Mouse (Mus musculus): Measurements from ENCODE around the gene Tdpoz2.
"Not testable (repeated sequence)": the region's sequence is repeated elsewhere in the genome, so short reads cannot be mapped to it uniquely, and the experiment has no call there.

Tdpoz2 gene

DNA sequence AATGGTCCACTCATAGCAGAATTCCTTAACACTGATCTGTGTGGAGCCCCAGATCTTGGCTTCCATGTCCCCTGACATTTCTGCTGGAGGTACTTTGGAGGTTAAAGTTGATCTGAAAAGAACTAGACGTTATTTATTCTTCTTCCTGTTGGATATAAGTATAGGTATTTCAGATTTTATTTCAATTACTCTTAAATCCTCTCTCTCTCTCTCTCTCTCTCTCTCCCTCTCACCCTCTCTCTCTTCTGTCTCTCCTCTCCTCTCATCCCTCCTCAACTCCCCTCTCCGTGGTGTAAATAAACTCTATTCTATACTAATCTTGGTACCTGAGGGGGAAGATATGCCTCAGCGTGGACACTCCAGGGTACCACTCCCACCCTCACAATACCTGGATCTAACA lies at the start of gene Tdpoz2:
Gene Tdpoz2 (minus strand): TSS at position 101 of the 400 bp plus-strand sequence.
- DNase-seq: no peak

- not testable (repeated sequence) for DNase-seq
These were observed 40.5 kb upstream of the Tdpoz2 start, which contains the start of gene Gm37596 for GRCm38 (mm10) chr3:93692970-93693369. Gm37596 (minus strand) TSS chr3:93693070.

DNA sequence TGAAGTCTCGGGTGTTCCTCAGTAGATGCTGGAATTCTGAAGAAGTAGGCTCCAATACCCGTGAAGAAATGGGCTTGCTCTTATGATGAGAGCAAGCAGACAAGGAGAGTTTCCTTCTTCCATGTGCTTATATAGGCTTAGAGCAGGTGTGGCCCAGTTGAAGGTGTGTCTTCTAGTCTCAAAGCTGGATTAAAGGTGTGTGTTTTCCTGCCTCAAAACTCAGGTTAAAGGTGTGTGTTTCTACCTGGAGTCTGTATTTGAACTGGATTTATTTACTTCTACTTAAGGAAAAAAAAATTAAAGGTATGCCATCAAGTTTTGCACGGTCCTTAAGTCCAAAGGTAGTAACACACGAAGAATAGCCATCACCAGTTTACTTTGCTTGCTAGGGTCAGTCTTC lies 23.7 kb upstream of the Tdpoz2 start, which contains the start of gene Tdpoz1:
Gene Tdpoz1 (minus strand): TSS at position 101 of the 400 bp plus-strand sequence.
- DNase-seq: not testable (repeated sequence)

- DNase-seq: not testable (repeated sequence)
These were observed 18.5 kb upstream of the Tdpoz2 start for GRCm38 (mm10) chr3:93670805-93671503.

GRCm38 (mm10) chr3:93654260-93654659 lies 1.8 kb upstream of the Tdpoz2 start:
- DNase-seq: no peak

DNA sequence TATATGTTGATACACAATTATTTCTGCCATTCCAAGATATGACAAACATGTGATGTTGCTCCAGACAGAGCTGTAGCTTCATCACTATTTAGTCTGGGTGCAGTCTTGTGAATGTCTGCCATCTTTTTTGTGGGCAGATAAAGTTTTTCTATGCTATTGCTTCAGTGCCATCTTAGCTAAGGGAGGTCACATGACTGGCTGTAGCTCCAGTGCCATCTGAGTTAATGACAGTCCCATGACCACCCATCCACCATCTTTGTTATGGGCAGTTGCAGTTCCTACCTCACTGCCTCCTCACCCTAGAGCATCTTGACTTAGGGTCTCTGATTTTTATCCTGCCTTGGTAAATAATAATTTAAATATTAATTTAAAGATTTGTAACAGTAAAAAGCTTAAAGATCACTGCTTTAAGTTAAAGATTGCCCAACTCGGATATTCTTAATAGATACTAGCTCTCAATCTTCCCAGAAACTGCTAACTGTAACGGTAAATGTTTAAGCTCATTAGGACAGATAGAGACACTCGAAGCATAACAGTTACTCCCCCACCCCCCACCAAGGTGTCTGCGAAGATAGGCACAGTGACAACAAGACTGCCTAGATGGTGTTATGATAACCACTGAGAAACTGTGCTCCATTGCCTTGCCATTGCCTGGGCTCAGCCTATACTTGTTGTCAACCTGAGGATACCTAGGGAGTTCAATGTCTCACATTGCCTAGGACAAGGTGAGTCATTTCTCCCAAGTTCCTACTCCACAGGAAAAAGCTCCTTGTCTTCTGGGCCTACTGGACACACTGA lies 21.4 kb downstream of the Tdpoz2 start:
- DNase-seq: not testable (repeated sequence)

GRCm38 (mm10) chr3:93608970-93609369 lies 43.5 kb downstream of the Tdpoz2 start:
- DNase-seq: not testable (repeated sequence)

DNA sequence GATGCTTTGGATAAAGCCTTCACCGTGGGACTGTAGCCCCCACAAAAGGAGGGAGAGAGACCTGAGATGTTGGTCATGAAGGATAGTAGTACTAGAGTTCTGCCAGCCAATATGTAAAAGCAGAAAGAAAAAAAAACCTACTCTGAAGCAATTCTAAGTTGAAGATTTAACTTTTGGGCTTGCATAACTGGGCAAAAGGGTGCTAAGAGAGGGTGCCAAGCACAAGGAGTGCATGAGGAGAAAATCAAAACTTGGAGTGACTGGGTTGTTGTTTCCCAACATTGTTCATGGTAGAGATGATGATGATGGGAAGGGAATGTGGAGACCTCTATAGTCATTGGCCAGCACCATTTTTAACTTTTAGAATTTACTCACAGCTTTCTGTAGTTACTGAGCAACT lies 50.6 kb downstream of the Tdpoz2 start:
- DNase-seq: no peak

Measured in kidney, adult 18-20 months (tissue).